Mouse (Mus musculus): ENCODE measurements at regions not wholly inside any gene's neighbourhood (a gene's known extent, or its start where the extent isn't known, plus 50 kb on each side); places are given as distances from the start of the nearest gene placed in this dataset.

DNA sequence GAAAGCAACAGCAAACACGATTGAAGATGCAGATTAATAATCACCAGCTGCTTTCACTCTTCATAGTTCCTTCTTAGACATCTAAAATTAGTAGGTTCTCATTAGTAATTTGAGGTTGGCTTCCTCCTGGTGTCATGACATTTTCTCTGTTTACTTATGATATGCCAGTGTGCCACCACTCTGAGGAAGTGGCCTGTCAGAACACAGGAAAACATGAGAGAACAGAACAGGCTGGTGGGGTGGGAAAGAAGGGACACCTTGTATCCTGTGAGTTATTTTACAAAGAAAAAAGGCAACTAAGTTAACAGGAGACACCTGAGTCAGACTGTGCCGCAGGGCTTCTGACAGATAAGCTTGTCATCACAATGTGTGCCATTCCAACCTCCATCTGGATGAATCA lies 981.4 kb downstream of the Pdha2 start:
- DNase-seq: no peak

GRCm38 (mm10) chr3:140233144-140233543 lies 979.0 kb downstream of the Pdha2 start:
- no peak for DNase-seq

- no peak for DNase-seq
Measured at GRCm38 (mm10) chr3:140233809-140234208, 978.3 kb downstream of the Pdha2 start.

DNA sequence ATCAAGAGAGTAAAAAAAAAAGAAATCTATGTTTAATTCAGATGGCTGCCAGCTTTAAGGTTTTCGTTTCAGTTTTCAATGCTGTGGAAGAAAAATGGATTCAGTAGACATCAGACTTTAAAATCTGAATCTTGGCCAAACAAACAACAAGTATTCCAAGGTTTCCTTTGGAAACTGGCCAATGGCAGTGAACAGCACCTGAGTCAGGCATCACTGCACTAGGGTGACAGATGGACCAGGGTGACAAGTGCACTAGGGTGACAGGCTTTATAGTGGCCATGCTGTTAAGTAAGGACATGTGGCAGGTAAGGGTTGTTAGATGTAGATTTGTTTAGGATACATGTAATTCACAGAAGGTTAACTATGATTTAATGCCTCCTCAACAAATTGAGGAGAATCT lies 972.9 kb downstream of the Pdha2 start:
- no peak for DNase-seq

Small RNAs in the stretch of these regions (microRNA-seq; reads per million reads assigned to microRNA genes)
- gene Mir7j: 78.9 to 97.4 reads per million in 2 experiments
